Mouse (Mus musculus): ENCODE measurements around the gene Arid2.
A peak's percentile ranks its signal among the peaks of the same experiment; 100 is the strongest.
"Not testable (repeated sequence)": the region's sequence is repeated elsewhere in the genome, so short reads cannot be mapped to it uniquely, and the experiment has no call there.

Gene Arid2

GRCm38 (mm10) chr15:96286015-96286934 lies 1.0 kb upstream of the Arid2 start:
- peak; percentile 93 to 95 for DNase-seq

DNA sequence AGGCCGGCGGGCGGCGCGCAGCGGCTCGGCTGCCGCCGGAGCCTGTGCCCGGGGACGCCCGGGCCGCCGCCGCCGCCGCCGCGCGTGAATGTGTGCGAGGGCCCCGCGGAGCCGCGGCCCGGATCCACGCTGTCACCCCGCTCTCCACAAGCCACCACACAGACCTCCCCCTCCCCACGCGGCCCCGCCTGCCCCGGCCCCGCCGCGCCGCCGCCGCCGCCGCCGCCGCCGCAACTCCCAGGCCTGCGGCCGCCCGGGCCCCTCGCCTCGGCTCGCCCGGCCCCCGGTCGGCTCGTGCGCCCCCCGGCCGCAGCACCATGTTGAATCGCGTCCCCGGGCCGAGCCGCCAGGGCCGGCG lies 404 bp upstream of the Arid2 start:
- DNase-seq, result no peak

DNA sequence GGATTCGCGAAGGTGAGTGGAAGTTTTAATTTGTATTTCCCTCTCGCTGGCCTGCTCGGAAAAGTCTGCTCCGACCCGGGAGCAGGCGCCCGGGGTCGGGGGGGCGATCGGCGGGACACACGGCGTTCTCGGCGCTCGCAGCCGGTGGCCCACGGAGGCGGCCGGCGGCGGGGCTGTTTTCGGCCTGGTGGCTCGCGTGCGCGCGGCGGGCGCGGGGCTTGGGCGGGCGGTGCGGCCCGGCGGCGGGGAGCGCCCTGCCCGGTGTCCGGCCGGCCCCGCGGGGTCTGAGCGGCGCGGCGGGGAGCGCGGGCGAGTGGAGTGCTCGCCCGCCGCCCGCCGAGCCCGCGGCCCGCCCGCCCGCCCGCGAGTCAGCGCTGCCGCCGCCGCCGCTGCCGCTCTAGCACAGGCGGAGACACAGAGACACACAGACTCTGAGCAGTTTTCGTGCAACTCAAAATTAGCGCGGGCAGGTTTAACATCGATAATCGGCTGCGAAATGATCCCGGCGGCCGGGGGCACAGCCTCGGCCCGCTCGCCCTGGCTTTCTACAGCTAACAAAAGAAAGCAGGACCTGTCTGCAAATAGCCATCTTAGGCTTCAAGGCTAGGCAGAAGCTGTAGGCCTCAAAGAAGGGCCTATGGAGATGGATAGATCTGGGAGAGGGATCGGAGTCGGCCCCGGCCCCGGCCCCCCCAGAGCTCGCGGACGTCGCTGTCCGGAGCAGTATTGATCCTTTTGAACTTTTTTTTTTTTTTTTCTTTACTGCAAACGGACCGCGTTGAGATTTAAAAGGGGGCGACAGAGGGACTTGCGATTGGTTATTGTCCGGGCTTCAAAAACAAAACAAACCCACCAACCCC lies 888 bp downstream of the Arid2 start:
- DNase-seq, result peak; percentile 64

- DNase-seq, result peak; percentile 12 to 15
Observed at GRCm38 (mm10) chr15:96288836-96289390, 1.6 kb downstream of the Arid2 start.

GRCm38 (mm10) chr15:96290001-96290400 lies 2.7 kb downstream of the Arid2 start:
- no peak for DNase-seq

- DNase-seq, result no peak
Observed at GRCm38 (mm10) chr15:96293444-96293843, 6.1 kb downstream of the Arid2 start.

- no peak for DNase-seq
Observed at GRCm38 (mm10) chr15:96297078-96297590, 9.8 kb downstream of the Arid2 start.

DNA sequence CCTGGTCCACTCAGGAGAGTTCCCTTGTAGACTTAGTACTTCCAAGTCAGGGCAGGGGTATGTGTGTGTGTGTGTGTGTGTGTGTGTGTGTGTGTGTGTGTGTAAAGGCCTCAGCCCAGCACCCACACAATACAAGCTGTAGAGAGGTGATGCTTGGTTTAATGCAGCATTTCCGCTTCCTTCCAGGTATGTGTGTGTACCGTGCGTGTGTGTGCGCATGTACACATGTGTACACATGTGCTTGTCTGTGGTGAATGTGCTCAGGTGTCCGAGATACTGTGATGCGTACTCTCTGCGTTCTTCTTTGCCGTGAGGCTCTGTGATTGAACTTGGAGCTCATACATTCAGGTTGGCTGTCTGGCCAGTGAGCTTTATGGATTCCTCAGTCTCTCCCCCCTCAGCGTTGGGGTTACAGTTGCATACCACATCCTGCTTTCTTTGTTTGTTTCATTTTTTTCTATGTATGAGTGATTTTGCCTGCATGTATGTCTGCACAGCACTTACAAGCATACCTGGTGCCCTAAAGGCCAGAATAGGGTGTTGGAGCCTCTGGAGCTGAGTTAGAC lies 10.4 kb downstream of the Arid2 start:
- no peak for DNase-seq

- DNase-seq, result no peak
Observed at GRCm38 (mm10) chr15:96309310-96309709, 22.0 kb downstream of the Arid2 start.

GRCm38 (mm10) chr15:96312902-96313301 lies 25.6 kb downstream of the Arid2 start:
- DNase-seq, result no peak

DNA sequence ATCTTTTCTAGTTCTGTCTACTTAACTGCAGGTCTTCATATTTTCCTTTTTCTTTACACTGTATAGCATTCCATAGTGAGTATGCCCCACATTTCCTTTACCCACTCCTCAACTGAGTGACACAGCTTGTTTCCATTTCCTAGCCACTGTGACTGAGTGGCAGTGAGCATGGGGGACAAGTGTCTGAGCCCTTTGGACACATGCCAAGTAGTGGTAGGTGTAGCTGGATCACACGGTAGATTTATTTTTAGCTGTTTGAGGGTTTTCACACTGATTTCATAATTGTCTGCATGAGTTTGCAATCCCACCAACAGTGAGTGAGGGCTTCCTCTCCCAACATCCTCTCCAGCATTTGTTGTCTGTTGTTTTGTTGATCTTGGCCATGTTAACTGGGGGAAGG lies 28.3 kb downstream of the Arid2 start:
- no peak for DNase-seq

- no peak for DNase-seq
Observed at GRCm38 (mm10) chr15:96319335-96319734, 32.0 kb downstream of the Arid2 start.

- no peak for DNase-seq
Observed at GRCm38 (mm10) chr15:96325726-96326328, 38.5 kb downstream of the Arid2 start.

- DNase-seq, result not testable (repeated sequence)
Observed at GRCm38 (mm10) chr15:96328722-96329121, 41.4 kb downstream of the Arid2 start.

DNA sequence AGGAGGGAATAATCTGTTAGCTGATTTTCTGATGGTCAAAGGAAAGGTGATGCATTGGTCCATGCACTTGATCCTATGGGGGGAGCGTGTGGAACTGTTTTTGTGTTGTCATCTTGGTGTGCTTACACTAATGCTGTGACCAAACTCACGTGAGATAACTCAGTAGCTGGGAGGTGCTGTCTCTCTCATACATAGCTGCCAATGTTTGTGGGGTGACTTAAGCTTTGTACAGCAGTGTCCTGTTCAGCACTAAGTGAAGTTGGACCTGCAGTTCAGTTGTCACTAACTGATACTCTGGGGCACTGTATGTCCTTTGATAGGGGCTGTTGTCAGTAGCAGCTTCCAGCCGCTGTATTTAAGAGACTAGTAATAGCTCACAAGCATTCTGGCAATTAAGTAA lies 43.2 kb downstream of the Arid2 start:
- no peak for DNase-seq

DNA sequence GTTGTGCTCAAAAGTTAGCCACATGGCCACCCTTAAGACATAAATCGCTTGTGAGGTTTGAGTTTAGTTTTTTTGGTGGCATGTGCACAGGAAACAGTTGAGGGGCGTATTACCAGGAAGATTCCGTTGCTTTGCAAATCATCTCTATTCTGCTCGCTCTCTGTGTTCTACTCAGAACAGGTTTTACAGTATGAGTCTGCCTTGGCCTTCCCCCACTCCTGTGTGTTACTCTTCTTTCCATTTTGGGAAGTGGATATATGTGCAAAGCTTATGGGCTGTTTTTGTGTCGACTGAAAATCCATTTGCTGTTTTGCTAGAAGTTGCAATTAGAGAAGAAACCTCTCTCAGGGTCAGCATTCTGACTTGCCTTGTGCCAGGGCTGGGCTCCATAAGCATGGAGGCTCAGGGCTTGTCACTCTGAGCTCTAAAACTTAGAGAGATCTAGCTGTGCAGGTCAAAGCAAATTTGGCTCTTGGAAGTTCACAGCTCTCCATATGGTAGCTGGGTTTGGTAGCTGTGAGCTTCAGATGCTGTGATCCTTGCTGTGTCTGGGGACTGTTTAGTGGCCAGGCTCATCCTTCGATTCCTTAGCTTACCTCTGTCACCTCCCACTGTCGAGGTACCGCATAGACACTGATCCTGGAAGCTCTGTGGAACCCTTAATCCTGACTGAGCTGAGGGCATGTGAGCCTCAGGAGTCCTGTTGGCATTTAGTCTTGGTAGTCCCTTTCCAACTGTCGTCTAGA lies 45.3 kb downstream of the Arid2 start:
- DNase-seq, result no peak

GRCm38 (mm10) chr15:96333350-96333749 lies 46.0 kb downstream of the Arid2 start:
- peak; percentile 5 to 7 for DNase-seq

DNA sequence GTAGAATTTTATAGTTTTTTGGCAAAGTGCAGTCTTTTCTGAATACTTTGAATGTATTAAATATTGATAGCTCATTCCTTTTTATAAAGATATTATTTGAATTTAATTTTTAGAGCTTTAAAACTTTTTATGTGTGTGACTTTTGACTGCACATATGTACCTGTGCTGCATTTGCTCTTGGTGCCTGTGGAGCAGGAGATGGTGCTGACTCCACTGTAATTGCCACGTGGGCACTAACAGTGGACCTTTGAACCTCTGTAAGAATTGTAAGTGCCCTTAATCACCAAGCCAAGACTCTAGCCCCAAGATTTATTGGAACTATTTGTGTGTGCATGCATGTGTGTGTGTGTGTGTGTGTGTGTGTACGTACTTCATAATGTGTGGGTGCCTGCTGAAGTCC lies 53.6 kb downstream of the Arid2 start:
- no peak for DNase-seq

DNA sequence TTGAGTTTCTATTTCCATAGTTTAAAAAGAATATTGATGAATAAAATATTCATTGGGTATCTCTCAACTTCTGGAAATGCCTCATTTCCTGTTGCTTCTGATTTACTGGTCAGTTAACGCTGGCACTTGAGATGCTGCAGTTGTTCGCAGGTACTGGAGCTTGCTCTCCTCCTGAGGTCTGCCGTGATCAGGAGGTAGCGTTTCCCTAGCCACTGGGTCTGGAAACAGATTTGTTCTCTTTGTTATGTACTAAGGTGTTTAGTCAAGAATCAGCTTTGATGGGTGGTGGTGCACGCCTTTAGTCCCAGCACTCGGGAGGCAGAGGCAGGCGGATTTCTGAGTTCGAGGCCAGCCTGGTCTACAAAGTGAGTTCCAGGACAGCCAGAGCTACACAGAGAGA lies 54.8 kb downstream of the Arid2 start:
- DNase-seq, result no peak

- no peak for DNase-seq
Observed at GRCm38 (mm10) chr15:96342871-96343270, 55.6 kb downstream of the Arid2 start.

GRCm38 (mm10) chr15:96344591-96345285 lies 57.4 kb downstream of the Arid2 start:
- no peak for DNase-seq

Data from B cell, adult 2 months (primary cell).